Mouse (Mus musculus): Measurements from ENCODE around the gene Dapk2. TPM values are rescaled to one million over a fixed set of nuclear protein-coding genes. Genes with fewer than 3 reads are reported as not detected.

The Dapk2 gene
- polyA plus RNA-seq, 1 experiment from 2014 or later = 4.4 TPM

GRCm38 (mm10) chr9:66120945-66121344 is 37.1 kb upstream of the Dapk2 start:
- Histone ChIP-seq H3K27ac (ENCODE audit: low read depth) (no peak overlapping the region), H3K9me3 (ENCODE audit: control insufficient read depth, low read length) (no peaks in the 10 kb centered on the region), H3K9ac (ENCODE audit: low read length) (no peak overlapping the region), H3K4me3 (ENCODE audit: low read depth, low read length) (no peak overlapping the region), H3K4me1 (replicated peaks; ENCODE audit: control insufficient read depth, insufficient read depth, low read length) (peaks cover 9% of the 10 kb centered on the region; the same call in 1 of the 2 replicates), H3K27me3 (replicated peaks; ENCODE audit: control insufficient read depth, insufficient read depth, low read length) (no peaks in the 10 kb centered on the region), H3K36me3 (ENCODE audit: control insufficient read depth, insufficient read depth, low read length) (peaks cover 6% of the 10 kb centered on the region; the same call in 1 of the 2 replicates), H3K4me2 (ENCODE audit: low read length) (no peak overlapping the region)
- ATAC-seq (replicated peaks; ENCODE audit: low FRiP score, low TSS enrichment, low read depth) = no peak
- DNase-seq (ENCODE audit: low spot score) = no peak
- WGBS = 89% methylated on average over 3 of the region's 3 CpGs

- Histone ChIP-seq H3K9me3 (ENCODE audit: control insufficient read depth, low read length) (no peaks in the 10 kb centered on the region), H3K27ac (ENCODE audit: low read depth) (no peak overlapping the region), H3K36me3 (ENCODE audit: control insufficient read depth, insufficient read depth, low read length) (peaks cover 3% of the 10 kb centered on the region; the same call in 1 of the 2 replicates), H3K4me1 (replicated peaks; ENCODE audit: control insufficient read depth, insufficient read depth, low read length) (peaks cover 9% of the 10 kb centered on the region; the same call in 1 of the 2 replicates), H3K4me3 (ENCODE audit: low read depth, low read length) (no peak overlapping the region), H3K4me2 (ENCODE audit: low read length) (no peak overlapping the region), H3K27me3 (replicated peaks; ENCODE audit: control insufficient read depth, insufficient read depth, low read length) (no peaks in the 10 kb centered on the region), H3K9ac (ENCODE audit: low read length) (no peak overlapping the region)
- DNase-seq (ENCODE audit: low spot score) = no peak
- ATAC-seq (replicated peaks; ENCODE audit: low FRiP score, low TSS enrichment, low read depth) = no peak
These were observed 36.6 kb upstream of the Dapk2 start for GRCm38 (mm10) chr9:66121421-66121820.

- peak overlapping the region; percentile 67 for H3K4me2 ChIP-seq (ENCODE audit: low read length)
- peak overlapping the region; percentile 83 for H3K4me3 ChIP-seq (ENCODE audit: low read depth, low read length)
- no peak overlapping the region for H3K27ac ChIP-seq (ENCODE audit: low read depth)
- 0 out of 2 replicates have a peak, but pooled peaks cover 2% of the 10 kb centered on the region for H3K36me3 ChIP-seq (ENCODE audit: control insufficient read depth, insufficient read depth, low read length)
- H3K9me3 ChIP-seq (ENCODE audit: control insufficient read depth, low read length) = no peaks in the 10 kb centered on the region
- 5% methylated on average over 5 of the region's 5 CpGs for WGBS
- peaks cover 15% of the 10 kb centered on the region for H3K4me1 ChIP-seq (replicated peaks; ENCODE audit: control insufficient read depth, insufficient read depth, low read length)
- DNase-seq (ENCODE audit: low spot score) (no peak), ATAC-seq (replicated peaks; ENCODE audit: low FRiP score, low TSS enrichment, low read depth) (no peak)
- peak overlapping the region; percentile 83 for H3K9ac ChIP-seq (ENCODE audit: low read length)
- H3K27me3 ChIP-seq (replicated peaks; ENCODE audit: control insufficient read depth, insufficient read depth, low read length) = no peaks in the 10 kb centered on the region
These were observed 34.4 kb upstream of the Dapk2 start for GRCm38 (mm10) chr9:66123648-66124047.

- peaks cover 15% of the 10 kb centered on the region for H3K4me1 ChIP-seq (replicated peaks; ENCODE audit: control insufficient read depth, insufficient read depth, low read length)
- peak overlapping the region; percentile 83 for H3K4me3 ChIP-seq (ENCODE audit: low read depth, low read length)
- peak overlapping the region; percentile 83 for H3K9ac ChIP-seq (ENCODE audit: low read length)
- peak overlapping the region; percentile 67 for H3K4me2 ChIP-seq (ENCODE audit: low read length)
- no peaks in the 10 kb centered on the region for H3K9me3 ChIP-seq (ENCODE audit: control insufficient read depth, low read length)
- WGBS = 0% methylated on average over 12 of the region's 12 CpGs
- peak; percentile 21 for ATAC-seq (replicated peaks; ENCODE audit: low FRiP score, low TSS enrichment, low read depth)
- no peak for DNase-seq (ENCODE audit: low spot score)
- no peaks in the 10 kb centered on the region for H3K27me3 ChIP-seq (replicated peaks; ENCODE audit: control insufficient read depth, insufficient read depth, low read length)
- H3K27ac ChIP-seq (ENCODE audit: low read depth) = peak overlapping the region; percentile 86
- 0 out of 2 replicates have a peak, but pooled peaks cover 2% of the 10 kb centered on the region for H3K36me3 ChIP-seq (ENCODE audit: control insufficient read depth, insufficient read depth, low read length)
These were observed 33.9 kb upstream of the Dapk2 start for GRCm38 (mm10) chr9:66124111-66124531.

- WGBS = 20% methylated on average over 33 of the region's 33 CpGs
- H3K36me3 ChIP-seq (ENCODE audit: control insufficient read depth, insufficient read depth, low read length) = 0 out of 2 replicates have a peak, but pooled peaks cover 2% of the 10 kb centered on the region
- DNase-seq (ENCODE audit: low spot score) = peak; percentile 98
- peak overlapping the region; percentile 86 for H3K27ac ChIP-seq (ENCODE audit: low read depth)
- H3K4me1 ChIP-seq (replicated peaks; ENCODE audit: control insufficient read depth, insufficient read depth, low read length) = peaks cover 15% of the 10 kb centered on the region
- no peaks in the 10 kb centered on the region for H3K9me3 ChIP-seq (ENCODE audit: control insufficient read depth, low read length)
- ATAC-seq (replicated peaks; ENCODE audit: low FRiP score, low TSS enrichment, low read depth) = peak; percentile 96
- peak overlapping the region; percentile 83 for H3K9ac ChIP-seq (ENCODE audit: low read length)
- peak overlapping the region; percentile 83 for H3K4me3 ChIP-seq (ENCODE audit: low read depth, low read length)
- no peaks in the 10 kb centered on the region for H3K27me3 ChIP-seq (replicated peaks; ENCODE audit: control insufficient read depth, insufficient read depth, low read length)
- H3K4me2 ChIP-seq (ENCODE audit: low read length) = peak overlapping the region; percentile 67
These were observed 33.1 kb upstream of the Dapk2 start for GRCm38 (mm10) chr9:66124681-66125542.

GRCm38 (mm10) chr9:66125543-66126455 is 32.2 kb upstream of the Dapk2 start:
- peak overlapping the region; percentile 58 for H3K27ac ChIP-seq (ENCODE audit: low read depth)
- peak overlapping the region; percentile 70 for H3K4me3 ChIP-seq (ENCODE audit: low read depth, low read length)
- WGBS = 52% methylated on average over 12 of the region's 12 CpGs
- peaks cover 15% of the 10 kb centered on the region for H3K4me1 ChIP-seq (replicated peaks; ENCODE audit: control insufficient read depth, insufficient read depth, low read length)
- peak overlapping the region; percentile 41 for H3K9ac ChIP-seq (ENCODE audit: low read length)
- no peaks in the 10 kb centered on the region for H3K9me3 ChIP-seq (ENCODE audit: control insufficient read depth, low read length)
- ATAC-seq (replicated peaks; ENCODE audit: low FRiP score, low TSS enrichment, low read depth) (no peak), DNase-seq (ENCODE audit: low spot score) (no peak)
- H3K27me3 ChIP-seq (replicated peaks; ENCODE audit: control insufficient read depth, insufficient read depth, low read length) = no peaks in the 10 kb centered on the region
- H3K4me2 ChIP-seq (ENCODE audit: low read length) = peak overlapping the region; percentile 70
- 0 out of 2 replicates have a peak, but pooled peaks cover 2% of the 10 kb centered on the region for H3K36me3 ChIP-seq (ENCODE audit: control insufficient read depth, insufficient read depth, low read length)

- H3K4me2 ChIP-seq (ENCODE audit: low read length) = peak within 1 kb of the TSS; percentile 70
- DNase-seq (ENCODE audit: low spot score) (peak; percentile 91), ATAC-seq (replicated peaks; ENCODE audit: low FRiP score, low TSS enrichment, low read depth) (peak; percentile 82)
- no peaks in the 10 kb centered on the region for H3K27me3 ChIP-seq (replicated peaks; ENCODE audit: control insufficient read depth, insufficient read depth, low read length)
- H3K4me3 ChIP-seq (ENCODE audit: low read depth, low read length) = peak within 1 kb of the TSS; percentile 70
- no peaks in the 10 kb centered on the region for H3K9me3 ChIP-seq (ENCODE audit: control insufficient read depth, low read length)
- peak within 1 kb of the TSS; percentile 61 for H3K9ac ChIP-seq (ENCODE audit: low read length)
- WGBS = under 1% methylated on average over 34 of the region's 34 CpGs
- H3K36me3 ChIP-seq (ENCODE audit: control insufficient read depth, insufficient read depth, low read length) = 0 out of 2 replicates have a peak, but pooled peaks cover 2% of the 10 kb centered on the region
- H3K27ac ChIP-seq (ENCODE audit: low read depth) = peak within 1 kb of the TSS; percentile 72
- H3K4me1 ChIP-seq (replicated peaks; ENCODE audit: control insufficient read depth, insufficient read depth, low read length) = peaks cover 15% of the 10 kb centered on the region
These were observed 31.4 kb upstream of the Dapk2 start, which contains the start of the genes Snx1 and Ciao2a for GRCm38 (mm10) chr9:66126456-66127192. Snx1 (minus strand) TSS chr9:66126587. Ciao2a (plus strand) TSS chr9:66126611.

- Histone ChIP-seq H3K4me1 (replicated peaks; ENCODE audit: control insufficient read depth, insufficient read depth, low read length) (peaks cover 15% of the 10 kb centered on the region), H3K9me3 (ENCODE audit: control insufficient read depth, low read length) (no peaks in the 10 kb centered on the region), H3K27ac (ENCODE audit: low read depth) (peak overlapping the region; percentile 72), H3K4me2 (ENCODE audit: low read length) (peak overlapping the region; percentile 70), H3K4me3 (ENCODE audit: low read depth, low read length) (peak overlapping the region; percentile 70), H3K9ac (ENCODE audit: low read length) (peak overlapping the region; percentile 61), H3K27me3 (replicated peaks; ENCODE audit: control insufficient read depth, insufficient read depth, low read length) (no peaks in the 10 kb centered on the region), H3K36me3 (ENCODE audit: control insufficient read depth, insufficient read depth, low read length) (peaks cover 2% of the 10 kb centered on the region)
- DNase-seq (ENCODE audit: low spot score) = no peak
- ATAC-seq (replicated peaks; ENCODE audit: low FRiP score, low TSS enrichment, low read depth) = no peak
- WGBS = 51% methylated on average over 6 of the region's 6 CpGs
These were observed 30.9 kb upstream of the Dapk2 start for GRCm38 (mm10) chr9:66127193-66127546.
